24 mouse cellular contexts compared by ENCODE assay signal in the genomic region with DNA sequence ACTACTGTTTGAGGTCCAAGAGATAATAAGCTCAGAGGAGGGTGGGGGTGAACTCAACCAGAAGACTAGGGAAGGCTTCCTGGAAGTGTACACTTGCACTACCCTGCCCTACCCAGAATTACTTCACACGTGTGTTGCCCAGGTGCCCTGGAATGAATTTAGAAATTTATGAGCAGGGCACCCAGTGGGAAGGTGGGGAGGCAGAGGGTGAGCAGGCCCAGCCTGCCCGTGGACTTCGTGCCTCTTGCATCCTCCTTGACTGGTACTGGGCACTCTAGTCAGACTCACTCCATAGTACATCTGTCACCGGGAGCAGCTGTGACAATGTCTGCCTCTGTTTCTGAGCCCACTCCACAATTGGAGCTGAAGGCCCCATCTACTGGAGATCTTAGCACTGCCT.
"Had no signal": no experiment of that assay in that cellular context is flagged by ENCODE, and none has a peak within 500 bp of the region (broad histone marks: within the 10 kb centered on the region; RNA-seq: fewer than 3 reads in every experiment).

No protein-coding gene starts in this region.

- H3K4me3 ChIP-seq: heart, adult 2 months; heart, embryonic 13.5 days; heart, embryonic 15.5 days; hindbrain, embryonic 13.5 days; hindbrain, embryonic 15.5 days; layer of hippocampus, adult 2 months; left cerebral cortex, adult 2 months; limb, embryonic 10.5 days; limb, embryonic 12.5 days; liver, embryonic 13.5 days; liver, embryonic 15.5 days had no signal

- H3K36me3 ChIP-seq: heart, embryonic 15.5 days; hindbrain, embryonic 15.5 days; limb, embryonic 10.5 days; limb, embryonic 12.5 days; liver, embryonic 15.5 days had no signal

- H3K27ac ChIP-seq: heart, adult 2 months; heart, embryonic 13.5 days; heart, embryonic 15.5 days; hindbrain, embryonic 13.5 days; hindbrain, embryonic 15.5 days; hindbrain, postnatal 0 days; kidney, postnatal 0 days; layer of hippocampus, adult 2 months; left cerebral cortex, adult 2 months; limb, embryonic 10.5 days; limb, embryonic 12.5 days; liver, embryonic 13.5 days; liver, embryonic 15.5 days had no signal

- H3K4me1 ChIP-seq: hindbrain, embryonic 15.5 days had no signal

- H3K4me2 ChIP-seq: heart, embryonic 11.5 days; heart, embryonic 13.5 days; heart, embryonic 15.5 days; hindbrain, embryonic 13.5 days; hindbrain, embryonic 15.5 days; limb, embryonic 12.5 days; liver, embryonic 11.5 days; liver, embryonic 13.5 days; liver, embryonic 15.5 days had no signal

- H3K9me3 ChIP-seq: heart, embryonic 13.5 days; heart, embryonic 15.5 days; hindbrain, embryonic 13.5 days; hindbrain, embryonic 15.5 days; limb, embryonic 10.5 days; limb, embryonic 12.5 days; liver, embryonic 13.5 days; liver, embryonic 15.5 days had no signal

- DNase-seq: gastrocnemius, postnatal 36 days; heart, adult 11 months; heart, adult 2 months; heart, postnatal 14 days; heart, postnatal 36 days; kidney, adult 11 months; kidney, postnatal 14 days; liver; liver, embryonic 13.5 days; liver, postnatal 0 days had no signal

- H3K9ac ChIP-seq: heart, embryonic 13.5 days; heart, embryonic 15.5 days; hindbrain, embryonic 13.5 days; hindbrain, embryonic 15.5 days; limb, embryonic 12.5 days; liver, embryonic 13.5 days; liver, embryonic 15.5 days; liver, postnatal 0 days had no signal

- ATAC-seq: hindbrain, postnatal 0 days; intestine, embryonic 16.5 days; liver, postnatal 0 days had no signal

- H3K27me3 ChIP-seq: heart, embryonic 13.5 days; heart, embryonic 15.5 days; hindbrain, embryonic 13.5 days; hindbrain, embryonic 15.5 days; limb, embryonic 12.5 days; liver, embryonic 13.5 days; liver, embryonic 15.5 days had no signal
